Mouse (Mus musculus): ENCODE measurements around the gene Efs.

GRCm38 (mm10) chr14:54920076-54920685, 5.7 kb downstream of the Efs start:
- TF ChIP-seq POLR2A (IDR thresholded peaks at IDR 0.05; ENCODE audit: control insufficient read depth, extremely low read depth, insufficient read depth, low read length, poor library complexity) (no peak), CTCF (IDR thresholded peaks at IDR 0.05; ENCODE audit: borderline replicate concordance, control insufficient read depth, extremely low read depth, insufficient read depth, low read length, poor library complexity) (no peak)
